Mouse (Mus musculus): ENCODE data around the gene Nrbp1.

Gene Nrbp1

DNA sequence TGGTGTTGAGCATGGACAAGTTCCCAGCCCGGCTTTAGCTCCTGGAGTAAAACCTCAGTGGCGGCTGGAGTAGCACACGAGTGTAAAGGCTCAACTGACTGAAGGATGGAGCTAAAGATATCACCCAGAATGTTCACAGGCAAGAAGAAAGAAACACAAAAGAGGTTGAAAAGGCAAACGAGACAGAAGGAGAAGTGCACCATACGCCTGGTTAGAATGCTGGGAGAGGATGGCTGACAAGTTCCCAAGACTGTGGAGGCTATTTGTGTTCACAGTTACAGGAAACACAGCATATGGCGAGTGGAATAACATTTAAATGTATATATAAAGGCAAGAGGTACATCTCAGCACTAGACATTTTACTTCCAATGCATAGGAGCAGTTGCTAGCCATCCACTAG, 32.4 kb downstream of the Nrbp1 start:
- no peak for DNase-seq

- DNase-seq, result no peak
Observed at GRCm38 (mm10) chr5:31279245-31279988, 38.8 kb downstream of the Nrbp1 start.

- DNase-seq, result no peak
Observed at GRCm38 (mm10) chr5:31288225-31288624, 47.6 kb downstream of the Nrbp1 start.

GRCm38 (mm10) chr5:31288655-31289054, 48.0 kb downstream of the Nrbp1 start:
- DNase-seq, result no peak

DNA sequence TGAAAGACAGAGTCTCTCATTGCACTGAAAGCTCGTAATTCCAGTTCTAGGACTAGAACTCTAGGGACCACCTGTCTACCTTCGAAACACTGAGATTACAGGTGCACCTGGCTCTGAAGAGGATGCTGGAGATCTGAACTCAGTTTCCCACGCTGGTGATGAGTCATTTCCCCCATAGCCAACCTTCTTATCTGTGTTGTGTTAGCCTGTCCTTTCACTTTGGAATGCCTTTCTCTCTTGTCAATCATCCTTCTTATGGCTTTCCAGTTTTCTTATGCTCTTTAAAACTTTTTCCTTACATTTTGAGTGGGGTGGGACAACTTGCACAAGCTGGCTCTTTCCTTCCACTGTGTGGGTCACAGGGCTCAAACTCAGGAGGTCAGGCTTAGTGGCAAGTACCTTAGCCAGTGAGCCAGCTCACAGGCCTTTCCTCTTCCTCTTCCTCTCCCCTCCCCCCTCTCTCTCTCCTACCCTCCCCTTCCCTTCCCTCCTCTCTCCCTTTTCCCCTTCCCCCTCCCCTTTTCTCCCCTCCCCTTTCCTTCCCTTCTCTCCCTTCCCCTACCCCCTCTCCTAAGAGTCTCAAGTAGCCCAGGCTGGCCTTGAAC, 49.1 kb downstream of the Nrbp1 start:
- no peak for DNase-seq

- DNase-seq, result peak; percentile 97
Observed at GRCm38 (mm10) chr5:31290521-31291360, 50.1 kb downstream of the Nrbp1 start, which contains the start of gene Ift172. Ift172 (minus strand) TSS chr5:31291116.

DNA sequence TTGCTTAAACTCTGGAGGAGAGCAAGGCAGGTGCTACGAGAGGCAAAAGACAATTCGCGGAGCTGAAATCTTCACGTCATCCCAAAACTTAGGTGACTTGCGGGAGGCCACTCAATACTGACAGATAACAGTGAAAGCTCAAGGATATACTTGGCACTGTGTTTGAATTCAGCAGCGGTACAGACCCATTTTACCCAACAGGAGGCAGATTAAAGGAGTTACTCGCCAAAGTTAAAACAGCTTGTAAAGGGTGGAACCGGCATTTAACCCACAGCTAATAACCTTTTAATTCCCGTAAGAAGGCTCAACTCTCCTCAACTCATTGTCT, 50.7 kb downstream of the Nrbp1 start:
- no peak for DNase-seq

DNA sequence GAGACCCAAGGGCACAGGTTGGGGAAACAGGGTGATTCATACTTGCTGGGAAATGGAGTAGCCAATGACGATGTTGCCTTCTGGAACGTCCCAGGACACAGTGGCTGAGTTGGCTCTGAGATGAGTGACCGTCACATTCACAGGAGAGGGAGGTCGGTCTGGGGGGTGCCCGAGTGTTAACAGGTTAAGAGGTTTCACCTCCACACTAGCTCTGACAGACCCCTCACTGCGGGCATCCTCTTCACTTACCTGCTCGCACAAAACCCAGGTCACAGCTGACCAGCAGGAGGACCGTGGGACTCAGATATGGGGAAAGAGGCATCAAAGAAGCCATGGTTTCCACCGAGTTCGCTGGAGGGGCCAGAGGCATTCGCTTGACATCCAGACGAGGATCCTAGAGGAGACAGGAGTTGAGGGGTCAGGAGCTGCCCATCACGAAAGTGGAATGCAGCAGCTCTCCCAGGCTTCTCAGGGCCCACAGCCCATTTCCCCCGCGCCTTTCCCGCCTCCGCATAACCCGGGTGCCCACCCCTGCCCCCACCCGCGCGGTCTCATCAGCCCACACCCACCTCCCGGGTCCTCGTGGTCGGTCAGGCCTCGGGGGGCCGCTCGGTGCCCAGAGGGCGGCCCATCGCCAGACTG, 54.4 kb downstream of the Nrbp1 start:
- DNase-seq, result no peak

DNA sequence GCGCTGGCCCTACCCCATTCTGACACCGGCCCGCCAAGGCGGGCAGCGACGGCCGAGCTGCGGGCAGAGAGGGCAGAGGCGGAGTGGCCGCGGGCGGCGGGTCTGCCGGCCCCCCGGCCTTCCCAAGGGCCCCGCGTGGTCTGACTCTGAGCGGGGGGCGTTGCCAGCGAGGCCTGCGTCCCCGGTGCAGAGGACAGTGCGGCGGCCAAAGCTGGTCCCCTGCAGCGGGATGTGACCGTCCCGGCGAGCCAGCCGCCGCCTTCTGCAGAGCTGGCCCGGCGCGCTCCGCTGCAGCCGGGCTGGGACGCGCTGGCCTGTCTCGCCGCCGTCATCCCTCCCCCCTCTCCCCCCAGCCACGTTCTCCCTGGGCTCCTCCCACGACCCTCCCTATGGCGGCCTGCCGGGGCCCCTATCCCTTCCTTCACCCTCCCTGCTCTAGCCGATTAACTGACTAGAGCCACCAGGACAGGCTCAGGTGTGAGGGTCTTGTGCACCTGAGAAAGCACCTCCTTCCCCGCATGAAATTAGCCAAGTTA, 55.0 kb downstream of the Nrbp1 start, which contains the start of gene Fndc4:
Gene Fndc4 (minus strand): TSS at position 475 of the 536 bp plus-strand sequence.
- DNase-seq, result no peak

DNA sequence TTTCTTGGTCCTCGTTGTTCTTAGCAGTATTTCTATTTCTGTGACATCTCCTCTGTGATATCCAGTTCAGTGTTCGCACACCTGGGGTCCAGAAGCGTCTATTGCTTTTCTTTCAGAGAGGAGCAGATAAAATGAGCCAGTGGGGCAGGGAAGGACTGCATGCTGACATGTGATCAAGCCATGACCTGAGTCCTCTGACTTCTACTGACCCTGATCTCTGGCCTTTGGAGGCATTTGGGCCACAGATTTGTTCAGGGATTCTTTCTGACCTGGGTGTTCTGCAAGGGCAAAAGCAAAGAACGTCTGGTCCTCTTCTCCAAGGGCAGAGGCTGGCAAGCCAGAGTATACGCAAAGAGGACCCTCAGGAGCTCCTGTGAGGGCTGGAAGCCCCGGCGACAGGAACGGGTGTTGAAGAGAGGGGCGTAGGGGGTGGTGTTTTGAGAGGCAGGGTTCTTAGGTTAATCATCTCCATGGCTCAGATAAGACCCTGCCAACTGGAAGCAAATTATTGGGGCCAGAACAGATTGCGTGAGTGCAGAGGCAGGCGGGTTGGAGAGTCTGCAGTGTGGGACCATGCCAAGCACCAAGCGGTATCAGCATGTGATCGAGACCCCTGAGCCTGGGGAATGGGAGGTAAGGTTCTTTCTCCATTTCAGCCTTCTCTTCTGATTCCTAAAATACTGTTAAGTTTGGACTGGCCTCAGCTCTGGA, 56.5 kb downstream of the Nrbp1 start, which contains the start of gene Gckr:
Gene Gckr (plus strand): TSS at position 397 of the 711 bp plus-strand sequence.
- DNase-seq, result no peak

- DNase-seq, result peak; percentile 38
Observed at GRCm38 (mm10) chr5:31297981-31298380, 57.3 kb downstream of the Nrbp1 start.

DNA sequence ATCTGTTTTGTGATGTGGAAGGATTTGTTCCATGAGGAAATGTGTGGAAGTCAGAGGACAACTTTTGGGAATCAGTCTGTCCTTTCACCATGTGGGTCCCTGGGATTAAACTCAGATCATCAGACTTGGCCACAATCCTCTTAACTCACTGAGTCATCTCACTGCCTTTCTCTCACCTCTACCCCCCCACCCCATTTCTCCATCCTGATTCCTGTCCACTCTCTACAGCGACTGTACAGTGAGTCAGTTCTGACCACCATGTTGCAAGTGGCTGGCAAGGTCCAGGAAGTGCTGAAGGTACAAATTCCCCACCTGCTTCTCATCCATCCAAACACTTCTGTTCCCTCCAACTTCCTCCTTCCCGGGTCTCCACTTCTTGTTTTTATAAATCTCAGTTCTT, 57.8 kb downstream of the Nrbp1 start:
- no peak for DNase-seq
